Mouse (Mus musculus) 3134 (cell line): ENCODE data around the gene Tob1.
A peak's percentile ranks its signal among the peaks of the same experiment; 100 is the strongest.

ENCODE experiments used
- DNase-seq: peaks from one replicate; pipeline ENCODE4 v3.0.0-alpha.2; 2011; ENCODE audit warnings: low spot score; ENCODE audit not compliant: insufficient read length; ENCODE audit errors: extremely low read depth

Gene Tob1

DNA sequence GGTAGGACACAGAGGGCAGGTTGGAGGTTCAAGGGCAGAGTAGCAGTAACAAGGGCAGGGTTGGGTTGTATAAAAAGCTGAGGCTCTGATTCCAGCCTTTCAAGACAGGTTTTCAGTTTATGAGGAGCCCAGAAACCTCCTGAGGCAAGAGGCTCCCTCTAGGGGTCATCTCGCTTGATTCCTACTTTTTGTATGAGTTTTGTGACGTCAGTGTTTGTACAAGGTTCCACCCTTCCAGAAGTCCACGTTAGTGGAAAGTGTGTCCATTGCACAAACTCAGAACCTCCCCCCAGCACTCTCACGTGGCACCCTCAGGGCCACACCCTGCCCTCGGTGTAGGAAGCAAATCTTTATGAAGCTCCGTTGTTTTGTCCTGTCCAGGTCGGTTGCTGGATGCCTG is 14.7 kb downstream of the Tob1 start:
- peak; percentile 69 for DNase-seq

- no peak for DNase-seq
These were observed 17.2 kb downstream of the Tob1 start for GRCm38 (mm10) chr11:94228416-94228815.

- DNase-seq, result no peak
These were observed 18.1 kb downstream of the Tob1 start for GRCm38 (mm10) chr11:94229207-94229960.

DNA sequence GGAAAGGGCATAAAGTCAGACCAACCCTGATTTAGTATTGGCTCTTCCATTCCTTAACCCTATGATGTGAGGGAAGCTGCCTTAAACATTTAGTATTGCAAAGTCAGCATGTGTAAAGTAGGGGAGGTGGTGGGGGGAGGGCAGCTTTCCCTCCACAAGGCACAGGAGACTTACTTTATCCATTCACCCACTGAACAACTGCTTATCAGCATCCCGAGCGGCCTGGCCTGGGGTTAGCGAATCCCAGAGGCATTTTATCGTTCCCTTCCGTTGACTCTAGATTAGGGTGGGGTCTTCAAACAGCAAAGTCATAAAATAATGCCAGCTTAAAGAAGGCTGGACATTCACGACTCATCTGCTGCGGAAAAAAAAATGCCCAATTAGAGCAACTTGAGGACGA is 19.0 kb downstream of the Tob1 start:
- no peak for DNase-seq

GRCm38 (mm10) chr11:94231821-94232552 is 20.7 kb downstream of the Tob1 start:
- peak; percentile 83 for DNase-seq

DNA sequence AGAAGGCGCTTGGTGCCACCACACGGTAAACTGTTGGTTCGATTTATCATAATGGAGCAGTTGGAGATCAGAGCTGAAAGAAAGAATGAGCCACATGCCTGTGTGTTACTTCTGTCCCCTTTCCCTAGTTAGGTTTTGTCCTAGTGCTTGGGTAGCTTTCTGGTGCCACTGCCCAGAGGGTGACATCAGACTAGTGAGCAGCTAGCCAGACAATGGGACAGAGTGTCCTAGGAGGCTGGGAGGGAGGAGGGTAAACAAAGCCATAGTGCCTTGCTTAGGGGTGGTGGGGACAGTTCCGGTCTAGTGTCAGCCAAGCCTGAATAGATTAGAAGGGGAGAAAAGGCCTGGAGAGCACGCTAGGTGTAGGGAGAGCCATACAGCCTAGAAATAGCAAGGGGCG is 22.2 kb downstream of the Tob1 start:
- DNase-seq, result no peak

DNA sequence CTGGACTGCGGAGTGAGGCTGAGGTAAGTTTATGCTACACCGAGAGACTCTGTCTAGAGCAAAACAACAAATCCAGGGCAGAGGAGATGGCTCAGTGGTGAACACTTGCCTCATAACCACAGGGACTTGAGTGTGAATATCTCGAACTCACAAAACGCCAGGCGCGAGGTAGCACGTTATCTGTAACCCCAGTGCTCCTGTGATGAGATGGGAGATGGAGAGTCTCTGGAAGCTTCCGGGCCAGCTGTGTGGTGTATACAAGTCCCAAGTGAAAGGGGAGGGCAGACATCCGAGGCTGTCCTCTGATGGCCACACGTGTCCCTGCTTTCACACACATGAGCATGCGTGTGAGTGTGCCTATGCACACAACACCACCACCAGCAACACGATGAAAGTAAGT is 23.1 kb downstream of the Tob1 start:
- no peak for DNase-seq

DNA sequence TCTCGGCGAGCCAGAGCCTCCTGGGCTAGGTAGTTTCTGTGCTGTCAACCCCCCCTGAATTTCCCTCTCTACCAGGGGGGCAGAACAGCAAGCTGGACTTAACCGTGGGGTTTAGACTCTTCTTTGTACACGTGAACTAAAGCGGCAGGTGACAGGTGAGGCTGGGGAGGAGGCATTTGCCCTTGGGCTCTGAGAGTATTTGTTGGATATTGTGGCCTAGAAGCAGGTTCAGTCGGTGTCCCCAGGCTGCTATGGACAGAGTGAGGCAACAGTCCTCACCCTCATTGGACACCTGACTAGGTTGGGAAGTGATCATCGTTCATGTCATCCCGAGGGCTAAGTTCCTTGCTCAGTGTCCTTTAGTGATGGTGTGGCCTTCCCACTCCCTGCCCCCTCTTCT is 23.6 kb downstream of the Tob1 start:
- DNase-seq, result no peak

DNA sequence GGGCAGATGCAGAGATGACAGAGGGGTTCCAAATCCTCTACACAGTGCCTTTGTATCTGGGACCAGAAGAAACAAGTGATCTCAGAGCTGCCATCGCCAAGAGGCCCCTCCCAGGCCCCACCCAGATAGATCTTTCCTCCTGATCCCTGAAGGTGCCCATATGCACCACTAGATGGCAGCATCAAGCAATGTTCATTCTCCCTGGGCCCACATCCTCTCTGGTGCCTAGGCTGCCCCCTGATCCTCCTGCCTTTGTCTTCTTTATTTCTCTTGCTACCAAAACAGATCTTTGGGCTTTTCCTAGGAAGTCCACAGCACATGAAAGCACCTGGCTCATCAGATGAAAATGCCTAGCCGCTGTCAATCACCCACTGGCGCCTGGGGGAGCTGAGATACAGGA is 24.8 kb downstream of the Tob1 start:
- DNase-seq, result peak; percentile 42

- DNase-seq, result no peak
These were observed 27.5 kb downstream of the Tob1 start for GRCm38 (mm10) chr11:94238786-94239185.

GRCm38 (mm10) chr11:94239706-94240105 is 28.5 kb downstream of the Tob1 start:
- DNase-seq, result no peak

GRCm38 (mm10) chr11:94242760-94243421 is 31.6 kb downstream of the Tob1 start:
- DNase-seq, result no peak

GRCm38 (mm10) chr11:94243422-94244180 is 32.3 kb downstream of the Tob1 start:
- no peak for DNase-seq

DNA sequence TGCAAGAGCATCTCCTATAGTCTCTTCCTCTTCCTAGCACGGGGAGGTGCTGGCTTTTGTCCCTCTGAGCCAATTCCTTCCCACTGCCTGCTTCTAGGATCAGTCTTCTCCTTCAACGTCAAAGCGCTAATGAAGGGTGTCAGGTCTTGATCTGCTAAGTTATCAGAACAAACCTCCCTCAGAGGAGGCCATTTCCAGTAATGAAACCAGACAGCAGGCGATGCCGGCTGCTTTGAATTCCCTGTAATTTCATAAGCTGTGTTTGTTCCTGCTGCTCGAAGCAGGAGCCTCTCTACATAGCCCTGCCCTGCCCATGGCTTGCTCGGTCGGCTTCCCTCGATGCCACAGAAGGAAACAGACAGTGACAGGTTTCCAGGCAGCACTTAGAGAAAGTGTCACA is 33.1 kb downstream of the Tob1 start:
- DNase-seq, result no peak

GRCm38 (mm10) chr11:94245955-94246788 is 34.9 kb downstream of the Tob1 start, which contains the start of gene Wfikkn2:
Gene Wfikkn2, minus strand, starts transcription at chr11:94246005.
- DNase-seq, result no peak

DNA sequence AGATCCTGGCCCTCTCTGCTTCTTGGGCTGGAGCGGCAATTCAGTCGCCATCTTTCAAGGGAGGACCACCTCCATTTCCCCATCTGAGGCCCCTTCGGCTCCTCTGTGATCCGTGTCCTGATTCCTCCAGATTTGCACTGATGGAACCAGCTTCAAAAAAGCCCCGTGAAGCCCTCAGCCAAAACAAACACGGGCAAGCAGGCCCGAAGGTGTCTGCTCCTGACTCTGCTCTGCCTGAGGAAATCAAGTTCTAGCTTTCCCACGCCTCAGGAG is 35.5 kb downstream of the Tob1 start:
- DNase-seq, result no peak

GRCm38 (mm10) chr11:94253156-94253555 is 41.9 kb downstream of the Tob1 start:
- no peak for DNase-seq

DNA sequence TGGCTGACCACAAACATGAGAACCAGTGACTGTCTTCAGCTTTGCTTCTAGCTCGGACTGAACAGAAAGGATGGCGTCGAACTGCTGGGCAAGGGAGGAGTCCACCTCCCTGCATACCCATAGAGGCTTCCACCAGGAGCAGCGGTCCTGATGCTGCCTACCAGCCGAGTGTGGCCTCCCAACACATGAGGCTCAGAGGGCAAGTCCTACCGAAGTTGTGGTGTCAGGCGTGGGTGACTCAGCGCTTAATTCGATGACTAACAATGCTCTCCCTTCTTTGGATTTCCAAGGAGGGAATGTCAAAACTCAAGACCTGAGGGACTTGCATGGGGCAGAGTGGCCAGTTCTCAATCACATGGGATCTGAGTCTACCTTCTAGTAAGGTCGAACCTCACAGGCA is 42.4 kb downstream of the Tob1 start:
- peak; percentile 87 for DNase-seq

DNA sequence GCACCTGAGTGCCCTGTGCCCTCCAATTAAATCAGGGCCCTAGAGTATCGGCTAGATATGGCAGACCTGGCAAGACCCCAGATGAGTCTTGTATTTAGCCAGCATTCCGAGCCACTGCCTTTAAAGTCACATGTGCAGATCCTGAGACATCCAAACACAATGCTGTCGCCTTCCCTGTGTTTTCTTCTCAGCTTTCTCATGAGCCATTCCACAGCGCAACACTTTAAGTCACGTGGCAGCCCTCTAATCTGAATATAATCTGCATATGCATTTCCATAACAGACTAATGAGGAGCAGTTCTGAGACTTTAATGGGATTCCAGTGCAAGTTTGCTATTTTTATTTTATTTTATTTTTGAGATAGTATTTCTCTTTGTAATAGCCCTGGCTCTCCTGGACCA is 44.5 kb downstream of the Tob1 start:
- no peak for DNase-seq

GRCm38 (mm10) chr11:94257987-94258386 is 46.7 kb downstream of the Tob1 start:
- no peak for DNase-seq
